23 mouse cellular contexts compared by ENCODE assay signal in genomic region chr6:121456651-121457050, GRCm38 (mm10). TPM values are rescaled to one million over a fixed set of nuclear protein-coding genes. Genes with fewer than 3 reads are reported as not detected.
"Had no signal": no experiment of that assay in that cellular context is flagged by ENCODE, and none has a peak within 500 bp of the region (broad histone marks: within the 10 kb centered on the region; RNA-seq: fewer than 3 reads in every experiment).

No protein-coding gene starts in this region.

- H3K27me3 ChIP-seq: neural tube, embryonic 12.5 days had no signal

- ATAC-seq: midbrain, embryonic 16.5 days had no signal

- H3K36me3 ChIP-seq: midbrain, embryonic 10.5 days; midbrain, embryonic 12.5 days; neural tube, embryonic 12.5 days had no signal

- H3K9ac ChIP-seq: lung, embryonic 14.5 days; midbrain, embryonic 12.5 days; neural tube, embryonic 12.5 days had no signal

- H3K27ac ChIP-seq: midbrain, embryonic 10.5 days; midbrain, embryonic 12.5 days; neural tube, embryonic 12.5 days had no signal

- H3K4me2 ChIP-seq: lung, embryonic 14.5 days; midbrain, embryonic 12.5 days; neural tube, embryonic 12.5 days had no signal

- H3K9me3 ChIP-seq: midbrain, embryonic 10.5 days; midbrain, embryonic 12.5 days; neural tube, embryonic 12.5 days had no signal

- DNase-seq: lung, adult 18-20 months; lung, embryonic 14.5 days; lung, postnatal 10 days; lung, postnatal 4 days; midbrain, embryonic 14.5 days; retina, postnatal 1 day; right cerebral cortex, adult 18-20 months; right cerebral cortex, postnatal 25 days; right cerebral cortex, postnatal 4 days; spleen, adult 18-20 months; thymus, adult 18-20 months; thymus, postnatal 14 days; thymus, postnatal 36 days had no signal

- H3K4me3 ChIP-seq: midbrain, embryonic 10.5 days; midbrain, embryonic 12.5 days; myocyte; neural tube, embryonic 12.5 days had no signal

RNA-seq across cellular contexts. Expression of gene Iqsec3, which starts 16.8 kb away (rescaled TPM):
- total RNA-seq: megakaryocyte, adult 5-6 weeks; megakaryocyte-erythroid progenitor cell, adult 5-6 weeks had no signal
- polyA plus RNA-seq: liver, embryonic 16.5 days; lung, embryonic 14.5 days; lung, embryonic 16.5 days; thymus, postnatal 0 days had no signal
